Mouse (Mus musculus) heart, postnatal 25 days (tissue): ENCODE data around the gene Mat2a. TPM values are rescaled to one million over a fixed set of nuclear protein-coding genes. Genes with fewer than 3 reads are reported as not detected.

Source experiments
- DNase-seq: peaks from one replicate; pipeline ENCODE4 v3.0.0; 2022; ENCODE audit warnings: low spot score
- intact Hi-C: fragments of 180-260 bp; cut with DNase I; formaldehyde crosslinking; loops from one replicate; pipeline ENCODE4 v1.15.1; 2025
- total RNA-seq, 2 experiments: library from RNA; stranded (reverse); gene quantifications; 2 replicates each; pipeline ENCODE4 v1.2.3; 2021

Mat2a gene
- total RNA-seq, 2 experiments from 2014 or later = 106 to 141 TPM

DNA sequence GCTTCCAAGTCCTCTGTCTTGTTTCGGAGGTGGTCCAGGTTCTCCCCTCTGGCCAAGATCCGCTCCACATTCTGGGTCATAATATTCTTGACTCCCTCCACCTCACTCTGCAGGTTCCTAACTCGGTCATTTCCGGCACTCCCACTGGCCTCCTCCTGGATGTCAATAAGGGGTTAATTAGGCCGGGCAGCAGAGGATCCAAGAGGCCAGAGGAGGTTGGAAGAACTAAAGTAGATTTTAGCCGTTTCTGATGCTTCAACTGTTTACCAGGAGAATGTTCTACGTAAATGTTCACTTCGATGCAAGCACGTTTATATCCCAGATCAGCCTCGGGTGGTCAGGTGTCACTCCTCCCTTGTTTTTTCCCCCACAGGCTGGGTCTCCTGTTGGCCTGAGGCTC, 51.1 kb downstream of the Mat2a start:
- DNase-seq = no peak
- intact Hi-C loops = no loop called here

DNA sequence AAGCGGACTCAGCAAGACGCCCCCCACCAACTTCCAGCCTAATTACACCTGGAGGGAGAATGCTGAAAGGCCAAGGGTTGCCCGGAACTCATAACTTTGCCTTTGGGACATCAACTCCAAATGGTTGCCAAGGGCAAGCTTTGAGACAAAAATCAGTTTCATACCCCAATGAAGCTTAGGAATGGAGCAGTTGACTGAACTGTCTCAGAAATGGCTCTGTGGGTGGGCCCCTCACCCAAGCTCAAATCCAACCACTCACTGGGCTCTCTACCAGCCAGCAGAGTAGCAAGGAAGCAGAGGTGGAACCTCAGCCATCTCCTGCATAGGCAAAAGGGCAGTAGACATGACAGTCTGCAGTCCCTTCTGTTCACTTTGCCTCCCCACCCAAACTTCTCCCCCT, 51.5 kb downstream of the Mat2a start:
- intact Hi-C loops = no loop called here
- no peak for DNase-seq

DNA sequence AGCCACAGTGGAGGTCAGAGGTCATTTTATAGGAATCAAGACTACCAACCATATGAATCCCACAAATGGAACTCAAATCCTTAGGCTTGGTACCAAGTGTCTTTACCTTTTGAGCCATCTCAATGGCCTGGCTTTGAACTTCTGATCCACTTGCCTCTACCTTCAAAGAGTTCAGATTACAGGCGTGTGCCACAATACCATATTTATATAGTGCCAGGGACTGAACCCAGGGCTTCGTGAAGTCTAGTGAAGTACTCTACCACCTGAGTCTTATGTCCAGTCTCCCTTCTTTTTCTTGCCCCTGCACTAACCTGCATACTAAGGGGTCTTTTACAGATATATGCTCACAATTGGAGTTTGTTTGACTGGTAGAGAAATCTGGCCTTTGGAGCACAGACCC, 52.8 kb downstream of the Mat2a start:
- intact Hi-C loops = no loop called here
- no peak for DNase-seq

DNA sequence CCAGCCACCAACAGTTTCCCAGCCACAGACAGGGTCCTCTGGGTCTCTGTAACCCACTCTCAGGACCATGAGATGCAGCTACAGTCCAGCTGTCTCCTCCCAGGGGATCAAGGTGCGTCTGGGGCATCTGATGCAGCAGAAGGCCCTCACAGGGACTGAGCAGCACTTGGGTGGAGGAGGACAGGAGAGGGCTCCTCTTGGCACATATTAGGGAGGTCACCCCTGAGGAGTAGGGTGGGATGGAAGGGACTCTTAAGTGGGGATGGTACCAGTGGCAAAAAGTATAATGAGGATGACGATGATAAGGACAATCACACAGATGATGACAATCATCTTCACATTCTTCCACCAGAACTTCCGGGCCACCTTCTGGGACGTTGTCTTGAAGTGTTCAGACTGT, 54.1 kb downstream of the Mat2a start:
- DNase-seq = no peak
- intact Hi-C loops = no loop called here

DNA sequence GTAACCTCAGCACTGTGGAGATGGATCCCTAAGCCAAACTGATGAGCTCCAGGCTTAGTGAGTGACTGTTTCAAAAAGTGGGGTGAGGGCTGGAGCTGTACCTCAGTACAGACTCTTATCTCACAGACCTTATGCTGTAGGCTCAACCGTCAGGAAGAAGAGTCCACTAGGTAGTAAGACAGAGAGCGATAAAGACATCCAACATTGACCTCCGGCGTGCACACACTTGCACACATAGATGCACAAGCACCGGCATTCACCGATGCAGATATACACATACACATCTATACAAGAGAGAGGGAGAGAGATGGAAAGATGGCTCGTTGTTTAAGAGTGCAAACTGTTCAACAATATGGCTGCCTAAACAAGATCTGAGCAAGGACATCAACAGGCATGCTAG, 55.4 kb downstream of the Mat2a start:
- intact Hi-C loops = loop anchor here (5.0 kb wide), 1 partner anchor 102 kb away; no protein-coding TSS in a partner anchor
- no peak for DNase-seq

DNA sequence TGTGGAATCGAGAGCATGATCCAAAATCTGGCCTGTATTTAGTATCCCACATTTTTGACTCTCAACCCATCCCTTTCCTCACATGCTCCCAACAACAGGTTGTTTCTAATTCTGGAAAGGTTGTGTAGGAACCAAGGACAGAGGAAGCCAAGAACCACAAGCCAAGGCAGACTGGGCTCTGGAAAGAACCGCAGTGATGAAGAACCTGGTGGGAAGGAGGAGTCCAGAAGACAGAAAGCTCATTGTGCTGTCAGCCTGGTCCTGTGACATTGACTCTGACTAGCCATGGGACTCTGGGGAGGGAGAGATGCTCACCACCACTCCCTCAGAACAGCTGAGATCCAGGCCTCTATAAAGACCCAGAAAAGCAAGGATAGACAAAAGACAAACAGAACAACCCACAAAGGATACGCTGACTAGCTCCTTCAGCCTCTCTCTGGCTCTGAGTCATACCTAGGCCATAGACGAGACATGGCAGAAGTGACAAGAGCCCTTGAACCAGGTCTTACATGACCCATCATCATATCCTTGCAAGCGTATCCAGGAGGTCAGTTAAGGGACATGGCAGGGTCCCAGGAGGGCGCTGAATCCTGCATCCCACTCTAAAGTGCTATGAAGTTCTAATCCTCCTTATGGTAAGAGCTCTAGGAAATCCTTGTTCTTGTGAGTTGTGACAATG, 56.1 kb downstream of the Mat2a start:
- no peak for DNase-seq
- intact Hi-C loops = loop anchor here (5.0 kb wide), 1 partner anchor 101 kb away; no protein-coding TSS in a partner anchor

Other genes starting within 250 kb of the Mat2a start
- 10 to 100 TPM in 1 of 2 experiments, 1 to 10 TPM in 1; 6.1 to 12.4 TPM for gene Atoh8, start 204.0 kb downstream of the Mat2a start, total RNA-seq
- gene Sftpb, start 134.9 kb downstream of the Mat2a start, total RNA-seq = under 1 TPM in 1 of 2 experiments, not detected in 1; 0.45 TPM
- 10 to 100 TPM; 15.7 to 16.6 TPM for gene Usp39, start 94.4 kb downstream of the Mat2a start, total RNA-seq
- 10 to 100 TPM in 1 of 2 experiments, 1 to 10 TPM in 1; 9.4 to 10.1 TPM for gene 0610030E20Rik, start 92.2 kb downstream of the Mat2a start, total RNA-seq
- 10 to 100 TPM; 18.0 to 21.1 TPM for gene Tmem150a, start 84.1 kb downstream of the Mat2a start, total RNA-seq
- gene Rnf181, start 72.6 kb downstream of the Mat2a start, total RNA-seq = 10 to 100 TPM; 33.9 to 41.2 TPM
- gene Vamp5, start 59.1 kb downstream of the Mat2a start, total RNA-seq = 10 to 100 TPM; 56.3 to 59.6 TPM
- 10 to 100 TPM; 72.2 to 74.1 TPM for gene Vamp8, start 48.9 kb downstream of the Mat2a start, total RNA-seq
- gene Ggcx, start 25.2 kb downstream of the Mat2a start, total RNA-seq = 10 to 100 TPM; 33.3 to 35.0 TPM
- gene Sh2d6, start 82.1 kb upstream of the Mat2a start, total RNA-seq = not detected
- 1 to 10 TPM; 6.5 to 8.7 TPM for gene Capg, start 104.8 kb upstream of the Mat2a start, total RNA-seq
- gene Elmod3, start 158.9 kb upstream of the Mat2a start, total RNA-seq = 10 to 100 TPM; 11.3 to 19.8 TPM
- gene Retsat, start 158.9 kb upstream of the Mat2a start, total RNA-seq = 100 to 1,000 TPM; 155 to 157 TPM
- 10 to 100 TPM; 46.3 to 50.5 TPM for gene Tgoln1, start 177.4 kb upstream of the Mat2a start, total RNA-seq